Mouse (Mus musculus): ENCODE results near the gene Sh3gl2.

GRCm38 (mm10) chr4:85186011-85186410, 18.9 kb upstream of the Sh3gl2 start:
- 0 out of 2 replicates have a peak, but pooled peaks have one; percentile 15 for TF ChIP-seq CTCF (IDR thresholded peaks at IDR 0.05; ENCODE audit: low read depth, low read length)
- no peak for TF ChIP-seq TAL1 (conservative IDR thresholded peaks at IDR 0.05; ENCODE audit: low read depth, low read length)
